Mouse (Mus musculus) left cerebral cortex, adult 8-10 months (tissue): ENCODE data around the gene Aqp5. TPM values are rescaled to one million over a fixed set of nuclear protein-coding genes. Genes with fewer than 3 reads are reported as not detected.

Experiments
- DNase-seq, 2 experiments: peaks; one replicate each; pipeline ENCODE4 v3.0.0; 2022; ENCODE audit warnings: low spot score in 2 of 2
- total RNA-seq, 4 experiments: library from RNA; stranded (reverse); gene quantifications; 2 replicates each; pipeline ENCODE4 v1.2.4; 2022

Aqp5 gene
- total RNA-seq, 4 experiments from 2014 or later: 0.35 to 0.51 (median 0.46) TPM; not detected in 1

DNA sequence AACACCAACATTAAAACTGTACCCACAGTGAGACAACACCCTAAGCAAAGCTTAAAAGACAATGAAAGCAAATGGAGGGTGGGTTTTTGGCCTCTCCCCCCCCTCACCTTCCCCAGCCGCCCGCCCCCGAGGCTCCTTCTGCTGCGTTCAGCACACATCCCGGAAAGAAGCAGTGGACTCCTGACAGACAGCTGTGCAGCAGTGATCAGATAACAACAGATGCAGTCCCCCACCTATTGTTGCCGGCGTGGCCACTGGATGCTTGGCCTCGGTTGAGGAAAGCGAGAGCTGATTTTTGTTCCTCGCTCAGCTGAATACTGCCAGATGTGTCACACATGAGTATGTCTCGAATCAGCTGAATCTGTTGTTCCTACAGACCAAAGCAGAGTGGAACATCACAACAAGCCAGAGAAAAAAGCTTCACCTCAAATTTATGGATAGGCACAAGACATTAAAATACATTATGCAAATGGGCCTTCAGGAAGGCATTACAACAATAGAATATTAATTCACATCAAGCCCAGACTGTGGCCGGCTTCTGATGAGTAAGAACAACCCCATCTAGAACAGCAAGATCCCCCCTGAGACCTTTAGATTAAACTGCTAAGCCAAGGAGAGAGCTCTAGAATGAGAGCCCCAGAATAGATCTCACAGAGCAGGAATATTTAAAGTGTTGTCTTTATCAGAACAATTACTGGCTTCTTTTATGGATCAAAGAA, 47.0 kb downstream of the Aqp5 start:
- no peak for DNase-seq

- DNase-seq: no peak
Observed at GRCm38 (mm10) chr15:99638124-99638485, 47.5 kb downstream of the Aqp5 start.

DNA sequence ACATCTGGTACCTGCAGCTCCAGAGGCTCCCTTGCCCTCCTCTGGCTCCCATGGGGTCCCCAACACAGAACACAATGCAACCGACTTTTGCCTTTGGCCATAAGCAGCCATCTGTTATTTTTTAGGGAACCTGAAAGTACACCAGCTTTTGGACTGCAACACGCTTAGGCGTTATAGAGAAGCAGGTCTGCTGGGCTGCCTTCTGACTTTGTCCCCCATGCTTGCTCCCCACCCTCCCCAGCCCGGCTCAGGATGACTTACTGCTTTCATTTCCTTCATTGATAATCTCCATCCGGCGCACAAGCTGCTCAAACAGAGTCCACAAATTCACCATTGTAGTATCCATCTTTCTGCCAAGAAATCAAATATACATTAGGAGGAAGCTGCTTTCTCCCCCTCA, 52.0 kb downstream of the Aqp5 start:
- DNase-seq: no peak

- DNase-seq: no peak
Observed at GRCm38 (mm10) chr15:99643832-99644231, 53.2 kb downstream of the Aqp5 start.

Other genes with a start within 250 kb of the Aqp5 start
- gene Fmnl3, start 220.3 kb upstream of the Aqp5 start, total RNA-seq: 10 to 100 TPM; 10.7 to 14.2 (median 12.7) TPM
- 100 to 1,000 TPM; 336 to 365 (median 345) TPM for gene Tmbim6, start 197.9 kb upstream of the Aqp5 start, total RNA-seq
- gene Nckap5l, start 133.0 kb upstream of the Aqp5 start, total RNA-seq: 10 to 100 TPM; 19.1 to 22.9 (median 19.5) TPM
- gene Bcdin3d, start 116.1 kb upstream of the Aqp5 start, total RNA-seq: 1 to 10 TPM; 4.5 to 6.2 (median 6.2) TPM
- gene Faim2, start 62.6 kb upstream of the Aqp5 start, total RNA-seq: 100 to 1,000 TPM; 421 to 457 (median 452) TPM
- gene Aqp2, start 11.7 kb upstream of the Aqp5 start, total RNA-seq: under 1 TPM in 1 of 4 experiments, not detected in 3; 0.39 TPM
- 1 to 10 TPM in 2 of 4 experiments, under 1 TPM in 2; 0.42 to 1.1 (median 0.77) TPM for gene Aqp6, start 10.6 kb downstream of the Aqp5 start, total RNA-seq
- 10 to 100 TPM in 2 of 4 experiments, 1 to 10 TPM in 2; 9.3 to 11.5 (median 10.2) TPM for gene Racgap1, start 60.9 kb downstream of the Aqp5 start, total RNA-seq
- 10 to 100 TPM; 68.4 to 78.4 (median 74.8) TPM for gene Asic1, start 79.6 kb downstream of the Aqp5 start, total RNA-seq
- gene Smarcd1, start 111.3 kb downstream of the Aqp5 start, total RNA-seq: 100 to 1,000 TPM; 152 to 159 (median 156) TPM
- gene Gm17349, start 114.7 kb downstream of the Aqp5 start, total RNA-seq: 1 to 10 TPM; 3.4 to 9.2 (median 4.9) TPM
- gene Gpd1, start 126.7 kb downstream of the Aqp5 start, total RNA-seq: 10 to 100 TPM; 72.7 to 86.4 (median 80.4) TPM
- 100 to 1,000 TPM; 113 to 131 (median 118) TPM for gene Cox14, start 134.8 kb downstream of the Aqp5 start, total RNA-seq
- 10 to 100 TPM; 31.1 to 37.2 (median 33.9) TPM for gene Cers5, start 182.1 kb downstream of the Aqp5 start, total RNA-seq